Mouse (Mus musculus): Measurements from ENCODE around the gene Coq10a.

DNA sequence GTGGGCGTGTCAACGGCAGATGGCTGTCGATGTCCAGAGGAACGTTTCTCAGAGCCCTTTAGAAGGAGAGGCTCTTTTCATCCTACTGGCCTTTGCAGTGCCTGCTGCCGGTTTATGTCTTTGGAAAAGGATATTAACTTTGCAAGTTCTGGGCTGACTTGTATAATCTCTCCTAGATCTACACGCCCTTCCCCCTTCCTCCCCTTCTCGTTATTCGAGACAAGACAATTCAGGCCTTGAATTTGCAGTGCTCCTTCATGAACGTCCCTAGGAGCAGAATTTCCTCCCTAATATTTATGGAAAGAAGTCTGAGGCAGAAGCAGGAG lies 384 bp upstream of the Coq10a start:
- TF ChIP-seq CTCF (IDR thresholded peaks at IDR 0.05; ENCODE audit: low read depth, low read length) (no peak), EP300 (IDR thresholded peaks at IDR 0.05; ENCODE audit: insufficient read depth, low read depth, low read length) (0 out of 2 replicates have a peak, but pooled peaks have one; percentile 18), POLR2A (IDR thresholded peaks at IDR 0.05; ENCODE audit: insufficient read depth, low read length) (no peak)
